Mouse (Mus musculus) heart, adult 8-10 months (tissue): ENCODE measurements around the gene Ptpn14. TPM values are rescaled to one million over a fixed set of nuclear protein-coding genes. Genes with fewer than 3 reads are reported as not detected.

Experiments
- DNase-seq: peaks from one replicate; pipeline ENCODE4 v3.0.0; 2022; ENCODE audit warnings: low spot score
- total RNA-seq, 4 experiments: library from RNA; stranded (reverse); gene quantifications; 2 replicates each; pipeline ENCODE4 v1.2.4; 2022

The Ptpn14 gene
- total RNA-seq, 4 experiments from 2014 or later = 31.2 to 35.9 (median 33.9) TPM

- DNase-seq = no peak
Observed at GRCm38 (mm10) chr1:189866621-189867020, 138.6 kb downstream of the Ptpn14 start.

GRCm38 (mm10) chr1:189867034-189867433 is 139.0 kb downstream of the Ptpn14 start:
- peak; percentile 63 for DNase-seq

- DNase-seq = peak; percentile 69
Observed at GRCm38 (mm10) chr1:189867497-189867896, 139.4 kb downstream of the Ptpn14 start.

- no peak for DNase-seq
Observed at GRCm38 (mm10) chr1:189868036-189868435, 140.0 kb downstream of the Ptpn14 start.

GRCm38 (mm10) chr1:189869651-189870270 is 141.7 kb downstream of the Ptpn14 start:
- DNase-seq = no peak

- no peak for DNase-seq
Observed at GRCm38 (mm10) chr1:189870539-189870938, 142.5 kb downstream of the Ptpn14 start.

- DNase-seq = no peak
Observed at GRCm38 (mm10) chr1:189871625-189872024, 143.6 kb downstream of the Ptpn14 start.

GRCm38 (mm10) chr1:189872050-189872449 is 144.0 kb downstream of the Ptpn14 start:
- DNase-seq = no peak

GRCm38 (mm10) chr1:189873591-189873990 is 145.5 kb downstream of the Ptpn14 start:
- DNase-seq = no peak

- DNase-seq = no peak
Observed at GRCm38 (mm10) chr1:189875439-189875861, 147.4 kb downstream of the Ptpn14 start.

- peak; percentile 45 for DNase-seq
Observed at GRCm38 (mm10) chr1:189876162-189876561, 148.1 kb downstream of the Ptpn14 start.

GRCm38 (mm10) chr1:189879212-189879611 is 151.1 kb downstream of the Ptpn14 start:
- DNase-seq = no peak

GRCm38 (mm10) chr1:189879965-189880364 is 151.9 kb downstream of the Ptpn14 start:
- DNase-seq = peak; percentile 58

GRCm38 (mm10) chr1:189880745-189881144 is 152.7 kb downstream of the Ptpn14 start:
- no peak for DNase-seq

- peak; percentile 39 for DNase-seq
Observed at GRCm38 (mm10) chr1:189882886-189883285, 154.8 kb downstream of the Ptpn14 start.

GRCm38 (mm10) chr1:189883531-189884170 is 155.6 kb downstream of the Ptpn14 start:
- DNase-seq = no peak

- DNase-seq = no peak
Observed at GRCm38 (mm10) chr1:189884951-189885350, 156.9 kb downstream of the Ptpn14 start.

GRCm38 (mm10) chr1:189885975-189886374 is 157.9 kb downstream of the Ptpn14 start:
- DNase-seq = no peak

GRCm38 (mm10) chr1:189887518-189887917 is 159.4 kb downstream of the Ptpn14 start:
- peak; percentile 57 for DNase-seq

GRCm38 (mm10) chr1:189888749-189889148 is 160.7 kb downstream of the Ptpn14 start:
- DNase-seq = no peak

GRCm38 (mm10) chr1:189894191-189894590 is 166.1 kb downstream of the Ptpn14 start:
- no peak for DNase-seq

- DNase-seq = no peak
Observed at GRCm38 (mm10) chr1:189897861-189898260, 169.8 kb downstream of the Ptpn14 start.

GRCm38 (mm10) chr1:189898708-189899107 is 170.6 kb downstream of the Ptpn14 start:
- DNase-seq = no peak
